Mouse (Mus musculus): Measurements from ENCODE around the gene Rbm28.

Gene Rbm28

DNA sequence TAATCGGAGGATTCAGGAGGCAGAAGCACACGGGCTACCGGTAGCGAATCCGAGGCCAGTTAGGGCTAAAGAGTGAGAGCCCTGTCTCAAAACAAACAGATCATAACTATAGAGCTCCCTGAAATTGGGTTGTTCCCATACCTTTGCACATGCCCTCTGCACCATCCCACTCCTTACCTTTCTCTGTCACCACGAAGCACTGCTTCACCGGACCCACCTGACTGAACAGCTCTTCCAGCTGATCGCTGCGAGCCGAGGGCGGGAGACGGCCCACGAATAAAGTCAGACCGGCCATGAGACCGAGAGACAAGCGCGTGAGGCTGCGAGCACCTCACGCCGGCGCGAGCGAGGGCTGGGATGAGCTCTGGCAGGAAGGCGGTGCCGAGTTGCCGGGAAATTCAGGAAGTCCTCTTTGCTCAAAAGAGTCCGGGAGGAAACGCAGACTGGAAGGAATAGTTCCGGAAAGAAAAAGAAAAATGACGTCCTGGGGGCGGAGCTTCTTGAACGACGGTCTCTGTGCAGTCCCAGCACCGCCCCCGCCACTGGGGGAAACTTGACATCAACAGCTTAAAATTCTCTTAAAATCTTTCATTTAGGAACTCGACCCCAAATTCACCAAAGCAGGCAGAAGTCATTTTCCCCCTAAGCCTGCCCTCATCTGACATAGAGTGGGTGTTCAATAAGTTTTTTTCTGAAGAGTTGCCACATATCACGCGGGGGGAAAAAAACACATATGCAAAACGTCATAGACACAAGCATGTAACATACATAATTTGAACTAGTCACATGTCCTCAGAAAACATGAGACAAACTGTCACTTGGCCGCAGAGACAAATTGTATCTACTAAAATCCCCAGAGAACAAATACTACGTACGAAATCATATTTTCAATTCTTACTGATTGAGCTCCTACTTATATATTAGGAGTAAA is at the start of gene Rbm28:
TSS of gene Rbm28 (minus strand) at position 693 of the 931 bp plus-strand sequence.
- peak; percentile 89 for DNase-seq (ENCODE audit: low spot score)

DNA sequence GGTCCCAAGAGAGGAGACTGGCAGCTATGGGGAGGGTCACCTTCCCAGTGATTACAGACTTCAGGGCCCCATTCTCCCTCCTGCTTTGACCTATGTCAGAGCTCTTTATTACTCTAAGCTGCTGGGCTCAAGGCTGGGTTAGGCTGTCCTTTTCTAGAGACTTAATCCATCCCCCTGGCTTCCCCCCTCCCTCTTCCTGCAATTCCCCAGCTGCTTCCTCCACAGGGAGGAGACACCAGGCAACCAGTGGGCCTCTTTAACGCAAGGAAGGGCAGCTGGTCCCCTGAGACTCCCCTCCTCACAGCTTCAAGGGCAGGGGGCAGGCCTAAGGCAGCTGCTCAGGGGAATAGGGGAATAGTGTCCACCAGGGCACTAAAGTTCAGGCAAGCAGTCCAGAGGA is 49.4 kb upstream of the Rbm28 start:
- no peak for DNase-seq (ENCODE audit: low spot score)

DNA sequence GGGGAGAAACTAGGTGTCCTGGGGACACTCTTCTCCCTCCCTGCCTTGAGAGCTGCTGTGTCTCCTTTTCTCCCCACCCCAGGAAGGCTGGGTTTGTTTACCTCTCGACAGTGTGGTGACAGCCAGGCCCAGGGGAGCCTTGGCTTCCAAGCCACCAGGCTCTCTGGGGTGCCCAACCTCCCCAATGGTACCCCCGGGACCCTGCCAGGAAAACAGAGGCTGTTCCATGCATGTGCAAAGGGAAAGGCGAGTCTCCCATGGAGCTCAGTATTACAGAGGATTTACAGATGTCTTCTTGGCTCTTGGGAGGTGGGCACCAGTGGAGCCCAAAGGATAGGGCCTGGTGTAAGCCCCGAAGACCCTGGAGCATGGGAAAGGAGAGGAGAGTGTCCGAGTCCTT is 48.6 kb upstream of the Rbm28 start:
- no peak for DNase-seq (ENCODE audit: low spot score)

DNA sequence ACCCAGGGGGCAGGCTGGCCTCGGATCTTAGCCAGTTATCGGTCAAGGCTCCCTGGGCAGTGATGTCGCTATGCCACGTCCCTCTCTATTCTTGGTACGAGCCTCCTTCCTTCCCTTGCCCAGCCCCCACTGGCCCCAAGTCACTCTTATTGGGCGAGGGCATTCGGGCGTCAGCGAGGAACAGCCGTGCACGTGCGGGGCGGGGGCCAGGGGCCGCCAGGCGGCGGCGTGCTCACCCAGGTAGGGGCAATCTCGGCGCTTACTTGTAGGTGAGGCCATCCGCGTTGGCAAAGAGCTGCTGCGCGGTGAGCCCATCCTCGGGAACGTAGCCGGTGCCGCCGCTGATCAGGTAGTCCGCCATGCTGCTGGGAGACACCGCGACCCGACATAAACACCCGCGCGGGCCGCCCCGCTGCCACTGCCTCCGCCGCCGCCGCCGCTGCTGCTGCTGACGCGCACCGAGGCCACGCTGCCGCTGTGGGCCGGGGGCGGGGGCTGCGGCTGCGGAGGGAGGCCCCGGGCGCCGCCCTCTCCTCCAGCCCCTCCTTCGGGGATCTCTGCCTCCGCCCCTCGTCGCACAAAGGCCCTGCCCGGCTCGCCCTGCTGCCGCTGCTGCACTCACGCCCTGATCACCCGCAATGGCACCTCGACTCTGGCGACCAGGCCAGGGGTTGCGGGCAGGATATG is 47.1 kb upstream of the Rbm28 start:
- DNase-seq (ENCODE audit: low spot score): peak; percentile 78

DNA sequence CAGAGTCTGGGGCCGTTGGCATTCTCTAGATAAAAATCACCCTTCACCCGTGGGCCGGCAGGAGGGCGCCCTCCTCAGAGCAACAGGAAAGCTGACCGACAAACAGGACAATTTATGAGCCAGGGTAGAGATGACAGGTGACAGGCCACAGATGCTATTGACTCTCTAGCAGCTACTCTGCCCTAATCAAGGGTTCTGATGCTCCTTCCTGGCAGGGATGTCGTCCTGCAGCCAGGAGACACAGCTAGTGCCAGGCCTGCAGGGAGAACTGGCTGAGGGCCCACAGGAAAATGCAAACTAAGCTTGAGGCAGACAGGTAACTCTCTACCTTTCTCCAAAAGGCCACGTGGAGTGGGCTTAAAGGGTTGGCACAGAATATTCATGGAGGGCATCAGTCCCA is 46.3 kb upstream of the Rbm28 start:
- DNase-seq (ENCODE audit: low spot score): no peak

DNA sequence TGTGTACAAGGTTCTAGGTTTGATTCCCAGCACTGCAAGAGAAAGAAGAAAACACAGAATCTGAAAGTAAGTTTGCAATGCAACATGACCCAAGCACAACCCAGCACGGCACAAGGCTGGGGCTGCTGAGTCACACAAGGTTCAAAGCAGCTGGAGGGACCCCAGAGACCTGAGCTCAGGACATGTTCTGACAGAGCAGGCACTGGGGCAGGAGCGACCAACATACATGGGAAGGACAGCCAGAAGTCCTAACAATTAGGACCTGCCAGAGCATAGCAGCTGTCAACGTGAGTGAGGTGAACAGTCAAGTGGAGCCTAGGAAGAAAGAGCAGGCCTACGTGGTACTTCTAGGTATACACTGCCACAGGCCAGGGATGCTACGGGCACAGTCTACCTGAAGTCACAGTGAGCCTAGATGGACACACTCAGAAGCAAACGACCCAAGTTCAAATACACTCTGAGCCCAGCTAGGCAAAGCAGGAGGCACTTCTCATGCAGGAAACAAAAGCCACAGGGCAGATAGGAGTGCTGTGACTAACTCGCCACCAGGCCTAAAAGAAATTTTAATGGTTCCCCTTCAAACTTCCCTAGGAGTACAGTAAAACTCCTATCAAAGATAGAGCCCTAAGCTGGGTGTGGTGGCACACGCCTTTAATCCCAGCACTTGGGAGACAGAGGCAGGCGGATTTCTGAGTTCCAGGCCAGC is 45.6 kb upstream of the Rbm28 start:
- DNase-seq (ENCODE audit: low spot score): no peak

DNA sequence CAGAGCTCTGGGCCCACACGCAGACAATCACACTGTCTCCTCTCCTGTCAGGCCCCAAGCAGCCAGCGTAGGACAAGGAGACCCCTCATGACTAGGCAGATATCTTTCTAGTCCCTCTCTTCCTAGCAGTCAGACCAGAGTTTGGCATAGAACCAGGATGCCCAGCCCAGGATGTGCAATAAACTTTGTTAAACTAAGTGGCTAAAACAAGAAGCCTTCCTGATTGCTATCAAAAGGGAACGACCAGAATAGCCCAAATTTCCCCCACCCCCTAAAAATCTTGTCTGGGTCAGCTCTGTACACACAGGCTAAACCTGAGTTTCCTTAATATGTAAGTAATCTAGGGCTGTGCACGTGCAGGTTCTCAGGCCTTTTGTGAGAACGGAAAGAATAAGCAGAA is 43.4 kb upstream of the Rbm28 start:
- DNase-seq (ENCODE audit: low spot score): no peak

DNA sequence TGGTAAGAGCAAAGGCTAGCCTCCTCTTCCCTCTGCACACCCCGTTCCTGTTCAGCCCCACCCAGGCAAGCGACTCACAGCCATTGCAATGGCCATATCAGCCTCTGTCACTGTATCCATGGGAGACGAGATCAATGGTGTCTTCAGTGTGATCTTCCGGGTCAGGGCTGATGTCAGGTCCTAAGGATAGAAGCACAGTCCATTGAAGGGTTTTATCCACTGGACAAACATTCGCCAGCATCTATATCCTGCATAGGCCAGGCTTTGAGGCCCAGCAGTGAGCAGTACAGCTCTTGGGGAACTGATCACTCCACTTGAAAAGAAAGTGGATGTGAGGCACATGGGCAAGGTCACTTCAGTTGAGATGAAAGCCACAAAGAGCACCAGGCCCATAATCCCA is 42.2 kb upstream of the Rbm28 start:
- no peak for DNase-seq (ENCODE audit: low spot score)

DNA sequence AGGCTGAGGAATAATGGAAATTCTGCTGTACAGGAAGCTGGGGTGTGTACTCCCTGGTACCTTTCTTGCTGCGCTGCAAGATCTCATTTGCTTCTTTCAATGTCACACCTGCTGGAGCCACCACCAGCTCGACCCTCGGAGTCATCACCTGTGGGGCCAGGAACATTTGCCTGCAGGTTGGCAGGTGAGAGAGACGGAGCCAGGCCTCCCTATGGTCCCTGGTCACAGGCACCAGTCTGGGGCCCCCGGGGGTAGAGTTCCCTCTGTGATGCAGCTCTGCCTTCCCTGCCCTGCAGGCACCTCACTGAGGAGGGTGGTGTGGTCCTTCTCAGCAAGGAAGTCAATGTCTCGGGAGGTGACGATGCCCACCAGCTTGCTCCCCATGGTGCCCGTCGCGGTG is 41.2 kb upstream of the Rbm28 start:
- DNase-seq (ENCODE audit: low spot score): no peak

DNA sequence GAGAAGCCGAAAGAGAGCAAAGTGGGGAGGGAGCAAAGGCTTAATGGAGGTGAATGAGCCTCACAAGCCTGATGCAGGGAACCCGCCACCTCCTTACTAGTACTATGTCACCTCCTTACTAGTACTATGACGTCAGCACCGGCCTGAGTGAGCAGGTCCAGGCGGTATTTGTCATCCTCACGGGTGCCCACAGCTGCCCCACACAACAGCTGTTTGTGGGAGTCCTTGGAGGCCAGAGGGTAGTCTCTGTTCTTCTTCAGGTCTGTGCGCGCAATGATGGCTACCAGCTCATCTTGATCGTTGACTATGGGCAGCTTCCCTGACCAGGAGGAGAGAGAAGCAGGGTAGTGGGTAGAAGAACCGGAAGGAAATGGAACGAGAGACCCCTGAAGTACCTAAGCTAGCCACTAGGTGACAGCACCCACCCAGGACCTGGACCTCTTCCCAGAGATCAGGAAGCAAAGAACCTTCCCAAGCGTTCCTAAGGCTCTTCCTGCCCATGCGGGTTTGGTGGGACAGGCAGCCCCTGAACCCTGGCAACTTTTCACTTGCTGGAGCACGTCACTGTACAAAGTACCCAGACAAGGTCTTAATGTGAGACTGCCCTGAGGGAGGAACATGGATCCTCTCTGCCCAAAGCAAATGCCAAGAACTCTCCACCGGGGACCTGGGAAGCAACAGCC is 40.3 kb upstream of the Rbm28 start:
- DNase-seq (ENCODE audit: low spot score): peak; percentile 34

DNA sequence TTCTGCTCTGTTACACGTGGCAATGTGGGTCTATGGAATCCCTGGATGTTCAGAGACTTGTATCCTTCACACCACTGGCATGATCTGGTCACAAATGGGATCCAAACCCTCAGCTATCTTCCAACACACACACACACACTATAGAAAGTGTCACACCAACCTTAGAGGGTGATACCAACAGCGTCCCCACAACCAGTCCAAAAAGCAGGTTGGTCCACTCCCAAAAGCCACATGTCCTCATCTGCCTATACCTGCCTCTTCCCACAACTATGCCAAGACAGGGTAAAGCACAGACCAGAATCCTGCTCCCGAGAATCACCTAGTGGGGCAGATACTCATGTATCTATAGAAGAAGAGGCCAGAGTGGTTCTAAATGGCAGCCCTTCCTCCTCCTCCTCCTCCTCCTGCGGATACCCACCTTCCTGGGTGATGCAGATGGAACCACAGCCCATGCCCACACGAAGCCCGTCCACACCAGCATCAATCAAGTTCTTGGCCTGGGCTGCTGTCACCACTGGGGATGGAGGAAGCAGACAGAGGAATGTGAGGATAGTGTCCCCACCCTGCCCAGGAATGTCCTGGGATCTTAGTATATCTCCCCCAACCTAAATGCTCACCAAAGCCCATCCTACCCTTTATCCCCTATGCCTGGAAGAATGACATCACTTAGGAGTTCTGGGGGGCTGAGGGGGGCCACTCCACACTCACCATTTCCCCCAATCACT is 39.2 kb upstream of the Rbm28 start:
- no peak for DNase-seq (ENCODE audit: low spot score)

DNA sequence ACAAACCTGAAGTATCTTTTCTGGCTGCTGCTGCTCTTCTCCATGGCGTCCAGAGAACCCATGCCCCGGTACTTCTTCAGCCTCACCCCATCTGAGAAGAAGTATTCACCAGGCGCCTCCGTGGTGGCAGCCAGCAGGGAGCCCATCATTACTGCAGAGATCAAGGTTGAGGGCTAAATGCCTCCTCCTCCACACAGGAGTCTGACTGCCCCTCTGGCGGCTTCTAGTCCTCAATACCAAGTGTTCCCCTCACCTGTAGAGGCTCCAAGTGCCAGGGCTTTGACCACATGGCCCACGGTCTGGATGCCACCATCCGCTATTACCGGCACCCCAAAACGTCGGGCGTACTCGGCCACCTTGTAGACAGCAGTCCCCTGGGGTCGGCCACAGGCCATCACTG is 38.3 kb upstream of the Rbm28 start:
- no peak for DNase-seq (ENCODE audit: low spot score)

DNA sequence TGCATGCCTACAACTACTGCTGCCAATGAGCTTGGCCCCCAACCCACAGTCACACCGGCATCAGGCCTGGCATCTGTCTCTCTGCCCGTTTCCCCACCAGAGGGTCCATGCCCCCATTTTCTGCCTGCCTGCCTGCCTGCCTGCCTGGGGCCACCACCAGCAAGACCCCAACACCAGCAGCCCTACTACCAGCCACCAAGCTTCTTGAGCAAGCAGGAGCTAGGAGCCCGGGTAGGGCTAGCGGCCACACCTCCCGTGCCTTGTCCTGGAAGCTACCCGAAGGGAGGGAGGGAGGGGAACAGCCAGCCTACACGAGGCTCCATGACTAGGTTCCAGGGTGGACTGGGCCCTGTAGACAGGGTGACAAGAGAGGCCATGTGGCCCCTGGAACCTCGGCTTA is 37.2 kb upstream of the Rbm28 start:
- DNase-seq (ENCODE audit: low spot score): no peak

DNA sequence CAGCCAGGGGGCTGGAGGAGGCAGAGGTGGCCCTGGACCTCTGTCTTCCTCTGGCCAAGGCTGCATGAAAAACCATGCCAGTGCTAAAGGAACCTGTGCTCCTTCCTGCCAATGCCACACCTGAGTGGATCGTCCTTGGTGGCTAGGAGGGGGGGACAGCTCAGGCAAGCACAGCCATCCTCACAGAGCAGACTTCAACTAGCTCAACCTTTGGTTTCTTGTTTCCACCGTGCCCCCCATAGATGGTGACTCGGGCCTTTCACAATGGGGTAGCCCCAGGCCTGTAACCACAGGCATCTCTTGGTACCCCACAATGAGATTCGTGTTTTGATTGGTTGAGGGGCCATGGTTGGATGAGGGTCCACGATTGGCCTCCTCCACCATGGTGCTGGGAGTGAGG is 36.5 kb upstream of the Rbm28 start:
- DNase-seq (ENCODE audit: low spot score): no peak

DNA sequence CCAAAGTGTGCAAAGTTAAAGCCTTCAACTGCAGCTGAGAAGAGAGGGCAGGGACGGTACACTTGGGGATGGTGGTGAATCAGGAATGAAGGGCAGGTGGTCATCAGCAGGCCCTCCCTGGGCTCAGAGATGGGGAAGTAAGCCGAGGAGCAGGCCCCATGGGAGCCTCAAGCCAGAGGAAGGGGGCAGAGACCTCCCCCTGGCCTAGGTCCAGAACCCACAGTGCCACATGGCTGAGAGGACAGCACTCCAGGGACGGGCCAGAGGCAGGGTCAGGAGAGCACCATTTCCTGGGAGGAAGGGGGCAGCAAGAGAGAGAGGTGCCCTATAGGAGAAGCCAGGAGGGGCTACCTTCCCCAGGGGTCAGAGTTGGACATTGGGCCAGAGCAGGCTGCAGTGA is 35.7 kb upstream of the Rbm28 start:
- no peak for DNase-seq (ENCODE audit: low spot score)

DNA sequence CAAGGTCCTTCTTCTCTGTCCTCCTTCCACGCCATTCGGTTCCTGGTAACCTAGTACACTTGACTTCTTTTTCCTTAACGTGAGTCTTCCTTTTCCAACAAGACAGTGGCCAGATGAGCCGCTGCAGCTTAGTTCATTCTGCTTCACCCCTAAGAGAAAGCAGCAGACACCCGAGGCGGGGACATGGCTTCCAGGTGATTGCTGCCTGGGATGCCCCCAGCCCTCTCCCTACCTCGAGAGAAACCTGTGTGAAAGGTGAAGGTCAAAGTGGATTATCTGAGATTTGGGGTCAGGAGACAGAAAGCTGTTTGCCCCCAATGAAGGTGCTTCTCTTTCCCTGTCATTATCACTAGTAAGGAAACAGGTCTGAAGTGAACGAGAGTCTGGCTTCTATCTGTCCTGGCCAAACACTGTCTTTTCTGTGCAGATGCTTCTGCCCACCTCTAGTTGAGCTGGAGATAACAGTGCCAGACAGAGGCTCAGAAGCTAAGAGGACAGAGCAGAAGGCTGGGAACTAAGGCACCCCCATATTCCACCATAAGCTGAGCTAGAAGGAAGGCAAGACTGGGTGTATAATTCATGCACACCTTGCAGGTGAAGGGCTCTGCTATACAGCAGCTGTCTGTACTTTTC is 34.5 kb upstream of the Rbm28 start:
- DNase-seq (ENCODE audit: low spot score): no peak

DNA sequence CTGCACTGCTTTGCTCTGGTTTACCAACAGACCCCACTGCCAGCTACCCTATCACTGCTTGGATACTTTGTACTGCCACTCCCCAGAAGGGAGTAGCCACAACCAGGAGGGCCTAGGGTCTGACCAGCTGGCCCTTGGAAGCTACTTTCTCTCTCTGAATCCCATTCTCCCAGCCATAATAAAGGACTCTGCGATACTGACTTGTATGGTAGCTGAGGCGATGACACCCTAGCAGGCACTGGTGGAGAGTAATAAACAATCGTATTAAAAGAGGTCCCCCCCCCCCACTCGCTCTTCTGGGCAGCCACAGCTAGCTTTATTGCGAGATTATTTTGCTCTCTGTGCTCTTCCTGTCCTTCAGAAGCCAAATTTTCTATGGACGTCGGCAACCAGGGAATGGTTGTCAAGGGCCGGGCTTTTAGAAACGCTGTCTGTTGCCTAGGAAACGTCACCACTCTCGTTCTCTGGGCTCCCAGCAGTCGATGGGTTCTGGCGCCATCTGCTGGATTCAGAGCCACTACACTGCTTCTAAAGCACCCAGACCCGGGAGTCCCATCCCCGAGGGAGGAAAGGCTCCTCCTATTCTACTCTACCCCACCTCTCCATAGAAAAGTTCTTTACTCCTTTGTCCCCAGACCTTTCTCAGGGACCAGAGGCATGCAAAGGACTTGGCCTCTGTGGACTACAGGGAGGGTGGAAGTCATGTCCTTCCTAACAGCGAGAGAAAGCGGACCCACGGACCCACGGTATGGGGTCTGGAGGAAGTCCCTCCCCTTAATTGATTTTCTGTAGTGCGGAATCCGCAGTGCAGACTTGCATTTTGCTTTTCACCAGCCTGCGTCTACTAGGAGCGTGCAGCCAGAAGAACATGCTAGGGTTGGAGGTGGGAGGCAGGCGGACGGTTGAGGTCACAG is 33.8 kb upstream of the Rbm28 start:
- DNase-seq (ENCODE audit: low spot score): peak; percentile 73

DNA sequence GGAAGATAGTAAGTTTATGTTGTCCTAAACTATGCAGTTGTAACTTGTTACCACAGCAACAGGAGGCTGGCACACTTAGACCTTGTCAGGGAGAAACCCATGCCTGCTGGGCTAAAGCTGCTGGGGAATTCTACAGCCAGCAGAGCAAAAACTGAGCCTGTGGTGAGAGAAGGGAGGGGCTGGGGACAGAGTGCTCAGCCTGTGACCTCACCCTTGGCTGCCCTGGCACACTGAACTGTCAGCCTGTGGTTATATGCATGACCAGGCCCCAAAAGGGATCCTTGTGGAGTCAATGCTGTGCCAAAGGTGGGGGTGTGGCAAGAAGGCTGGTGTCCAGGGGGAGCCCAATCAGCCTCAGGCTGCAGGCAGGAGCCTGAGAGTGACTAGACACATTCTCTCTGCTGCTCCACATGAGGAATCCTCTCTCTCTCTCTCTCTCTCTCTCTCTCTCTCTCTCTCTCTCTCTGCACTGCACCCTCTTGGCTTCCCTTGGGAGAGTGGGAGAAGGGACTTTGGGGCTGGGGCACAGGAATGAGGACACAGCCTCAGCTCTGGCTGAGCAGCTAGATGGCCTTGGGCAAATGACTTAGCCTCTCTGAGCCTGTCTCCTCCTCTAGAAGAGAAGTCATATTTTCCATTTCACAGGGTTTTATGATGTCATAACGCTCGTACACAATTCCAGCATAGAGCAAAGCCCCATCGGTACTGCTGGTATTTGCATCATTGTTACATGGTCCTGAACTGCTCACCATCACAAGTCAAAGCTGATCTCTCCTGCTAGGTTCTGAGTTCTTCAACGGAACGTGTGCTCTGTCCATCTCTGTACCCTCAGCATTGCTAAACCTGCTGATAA is 31.3 kb upstream of the Rbm28 start:
- DNase-seq (ENCODE audit: low spot score): no peak

DNA sequence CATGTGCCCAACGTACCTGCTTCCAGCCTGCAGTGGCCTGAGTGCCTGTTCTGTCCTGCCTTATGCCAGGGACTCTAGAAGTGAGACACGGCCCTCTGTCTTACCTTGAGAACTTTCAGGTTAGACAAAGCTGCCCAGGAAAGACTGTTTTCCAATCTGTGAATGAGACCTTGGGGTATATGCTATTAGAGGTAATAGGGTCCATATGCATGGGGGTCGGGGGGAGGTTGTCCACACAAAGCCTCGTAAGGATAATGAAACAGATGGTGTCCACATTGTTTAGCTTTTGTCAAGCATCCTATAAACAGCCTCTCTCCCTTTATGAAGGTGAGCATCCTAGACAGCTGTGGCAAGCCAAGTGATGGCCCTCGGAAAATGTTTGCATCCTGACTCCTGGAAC is 30.3 kb upstream of the Rbm28 start:
- DNase-seq (ENCODE audit: low spot score): no peak
